Mouse (Mus musculus) cortical plate, adult 2 months (tissue): ENCODE data around the gene Pde12. TPM values are rescaled to one million over a fixed set of nuclear protein-coding genes. Genes with fewer than 3 reads are reported as not detected.
"Not testable (repeated sequence)": the region's sequence is repeated elsewhere in the genome, so short reads cannot be mapped to it uniquely, and the experiment has no call there.

Experiments used
- H3K27ac ChIP-seq: fragments of 200-500 bp; 2 replicates; pipeline ENCODE4 v1.5.1; 2012; ENCODE audit warnings: low read length, control low read depth, inconsistent platforms; ENCODE audit not compliant: insufficient read depth
- H3K4me1 ChIP-seq: fragments of 200-500 bp; 2 replicates; pipeline ENCODE4 v1.6.1; 2011; ENCODE audit warnings: low read length; ENCODE audit not compliant: control insufficient read depth, insufficient read depth
- H3K4me3 ChIP-seq: fragments of 200-500 bp; 2 replicates; pipeline ENCODE4 v1.5.1; 2011; ENCODE audit warnings: mild to moderate bottlenecking, low read length, control low read depth; ENCODE audit not compliant: insufficient read depth
- CTCF ChIP-seq: fragments of 200-500 bp; IDR thresholded peaks from 2 replicates; pipeline ENCODE4 v1.5.1; 2011; ENCODE audit warnings: mild to moderate bottlenecking, control low read depth, low read length; ENCODE audit not compliant: insufficient read depth; ENCODE audit errors: extremely low read depth
- POLR2A ChIP-seq: fragments of 200-500 bp; IDR thresholded peaks from 2 replicates; pipeline ENCODE4 v1.6.1; 2011; ENCODE audit warnings: mild to moderate bottlenecking, low read length, control low read depth; ENCODE audit not compliant: insufficient read depth; ENCODE audit errors: extremely low read depth
- polyA plus RNA-seq: library from polyadenylated mRNA; depleted of rRNA; stranded (reverse); fragments of >200 nt; gene quantifications from 2 replicates; pipeline ENCODE4 v1.2.3, GENCODE M21; 2012; rRNA removed

The Pde12 gene
- 4.5 and 4.7 TPM in 2 replicates for polyA plus RNA-seq

DNA sequence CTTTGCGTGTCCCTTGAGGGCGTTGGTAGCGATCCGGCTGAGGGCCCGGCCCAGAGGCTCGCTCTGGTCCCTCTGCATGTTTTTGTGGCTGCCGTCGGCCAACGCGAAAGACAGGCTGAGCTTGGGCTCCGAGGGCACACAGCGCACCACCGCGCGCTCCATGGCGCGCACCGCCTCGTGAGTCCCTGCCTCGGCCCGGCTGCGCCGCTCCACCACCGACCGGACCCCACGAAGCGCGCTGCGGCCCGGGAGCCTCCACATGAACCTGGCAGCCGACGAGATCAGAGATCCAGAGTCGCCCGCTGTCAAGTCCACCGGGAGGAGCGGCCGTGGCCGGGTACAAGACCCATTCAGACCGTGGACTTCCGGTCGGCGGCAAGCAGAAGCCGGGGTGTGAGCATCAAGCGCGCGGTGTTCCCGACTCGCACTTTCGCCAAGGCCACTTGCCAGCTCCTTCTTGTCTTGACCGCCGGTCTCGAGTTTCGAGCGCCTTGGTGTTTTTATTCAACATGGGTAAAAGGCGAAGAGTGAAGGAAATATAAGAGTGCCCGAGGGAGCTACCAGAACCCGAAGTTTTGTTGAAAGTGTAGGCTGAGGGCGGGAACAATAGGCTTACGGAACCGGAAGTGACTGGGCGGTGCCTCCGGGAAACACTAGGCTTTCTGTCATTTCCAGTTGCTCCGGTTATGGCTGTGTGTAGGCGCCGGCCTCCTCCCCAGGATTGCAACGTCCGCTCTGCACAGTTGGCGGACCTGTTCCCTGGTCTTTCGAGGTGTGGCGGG is at the start of gene Pde12:
Gene Pde12, minus strand, starts transcription at position 592 of the 782 bp plus-strand sequence.
- Histone ChIP-seq H3K4me1 (peaks cover 1% of the 10 kb centered on the region; the same call in 1 of the 2 replicates), H3K27ac (peak within 1 kb of the TSS; percentile 44), H3K4me3 (peak within 1 kb of the TSS; percentile 97)
- TF ChIP-seq CTCF = no peak
- TF ChIP-seq POLR2A = peak; percentile 83

DNA sequence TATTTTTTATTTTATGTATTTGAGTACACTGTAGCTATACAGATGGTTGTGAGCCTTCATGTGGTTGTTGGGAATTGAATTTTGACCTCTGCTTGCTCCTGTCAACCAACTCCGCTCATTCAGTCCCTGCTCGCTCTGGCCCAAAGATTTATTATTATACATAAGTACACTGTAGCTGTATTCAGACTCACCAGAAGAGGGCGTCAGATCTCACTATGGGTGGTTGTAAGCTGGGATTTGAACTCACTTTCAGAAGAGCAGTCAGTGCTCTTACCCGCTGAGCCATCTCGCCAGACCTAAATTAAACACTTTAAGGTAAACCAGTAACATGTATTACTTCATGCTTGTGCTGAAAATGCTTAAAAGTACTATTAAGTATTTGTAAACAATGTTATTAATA is 35.6 kb upstream of the Pde12 start:
- H3K4me1 ChIP-seq, H3K4me3 ChIP-seq, H3K27ac ChIP-seq: not testable (repeated sequence)

DNA sequence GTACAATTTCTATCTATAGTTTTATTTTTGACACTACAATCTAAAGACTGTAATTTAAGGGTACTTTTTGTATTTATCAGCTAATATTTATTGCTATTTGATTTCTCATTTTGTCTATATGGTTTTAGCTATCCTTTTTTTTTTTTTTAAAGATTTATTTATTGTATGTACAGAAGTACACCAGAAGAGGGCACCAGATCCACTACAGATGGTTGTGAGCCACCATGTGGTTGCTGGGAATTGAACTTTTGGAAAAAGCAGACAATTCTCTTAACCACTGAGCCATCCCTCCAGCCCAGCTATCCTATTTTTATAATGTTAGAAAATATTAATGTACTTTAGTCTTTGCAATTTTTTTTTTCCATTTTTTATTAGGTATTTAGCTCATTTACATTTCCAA is 28.2 kb upstream of the Pde12 start:
- no peak overlapping the region for H3K27ac ChIP-seq
- TF ChIP-seq POLR2A = no peak
- TF ChIP-seq CTCF = peak; percentile 44; the same call in 1 of the 2 replicates
- H3K4me1 ChIP-seq = no peaks in the 10 kb centered on the region
- no peak overlapping the region for H3K4me3 ChIP-seq

DNA sequence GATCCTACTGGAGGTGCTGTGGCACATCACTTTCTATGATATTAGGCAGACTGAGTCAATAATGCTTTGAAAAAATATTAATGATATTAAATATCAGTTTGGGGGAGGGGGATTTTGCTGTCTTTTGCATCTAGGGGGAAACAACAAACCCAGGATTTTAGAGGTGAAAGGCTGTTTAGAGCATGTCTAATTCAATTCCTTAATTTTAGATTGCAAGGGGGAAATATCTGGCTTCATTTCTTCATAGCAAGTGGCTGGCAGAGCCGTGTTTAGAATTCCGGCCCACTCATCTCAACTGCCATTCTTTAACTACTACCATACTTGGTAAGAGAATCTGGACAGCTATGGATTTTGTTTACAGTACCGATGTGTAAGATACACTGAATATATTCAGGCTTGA is 23.3 kb upstream of the Pde12 start, which contains the start of gene Dnah12:
Gene Dnah12, plus strand, starts transcription at position 301 of the 400 bp plus-strand sequence.
- H3K4me1 ChIP-seq = no peaks in the 10 kb centered on the region
- no peak within 1 kb of the TSS for H3K4me3 ChIP-seq
- no peak within 1 kb of the TSS for H3K27ac ChIP-seq
- no peak for TF ChIP-seq CTCF
- no peak for TF ChIP-seq POLR2A

DNA sequence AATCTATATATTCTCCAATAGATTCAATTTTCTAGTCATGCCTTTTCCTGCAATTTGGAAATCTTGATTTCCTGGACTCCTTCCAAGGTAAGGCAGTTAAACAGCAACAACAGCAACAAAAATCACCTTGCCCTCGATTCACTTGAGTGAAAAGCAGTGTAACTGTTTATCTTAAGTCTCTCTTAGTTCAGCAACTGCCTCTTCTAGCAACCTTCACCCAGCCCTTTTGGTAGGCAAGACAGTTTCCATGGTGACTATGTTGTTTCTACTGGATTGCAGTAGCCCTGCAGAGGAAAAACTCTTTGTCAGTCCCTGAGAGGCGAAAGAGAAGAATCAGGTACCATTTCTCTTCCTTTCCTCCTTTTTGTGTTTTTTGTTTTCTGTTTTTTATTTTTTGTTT is 21.7 kb upstream of the Pde12 start:
- H3K4me3 ChIP-seq = no peak overlapping the region
- no peaks in the 10 kb centered on the region for H3K4me1 ChIP-seq
- H3K27ac ChIP-seq = no peak overlapping the region
- TF ChIP-seq CTCF (no peak), POLR2A (no peak)

DNA sequence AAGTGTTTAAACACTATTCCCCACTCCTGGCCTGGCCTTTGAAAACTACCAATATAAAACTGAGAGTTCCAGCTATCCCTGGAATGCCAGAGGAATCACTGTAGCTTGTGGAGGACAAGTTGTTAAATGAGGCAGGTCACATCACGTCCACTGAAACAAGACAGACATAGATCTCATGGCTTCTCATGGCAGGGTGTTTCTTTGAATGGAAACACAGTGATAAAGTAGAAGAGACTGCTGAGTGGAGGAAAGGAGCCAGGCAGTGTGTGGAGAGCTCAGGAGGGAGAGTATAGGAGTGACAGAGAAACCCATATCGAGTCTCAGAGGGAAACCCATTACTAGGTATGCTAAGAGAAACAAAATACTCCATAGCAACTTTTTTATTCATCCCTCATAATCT is 21.0 kb upstream of the Pde12 start:
- H3K4me3 ChIP-seq = no peak overlapping the region
- TF ChIP-seq CTCF (no peak), POLR2A (no peak)

DNA sequence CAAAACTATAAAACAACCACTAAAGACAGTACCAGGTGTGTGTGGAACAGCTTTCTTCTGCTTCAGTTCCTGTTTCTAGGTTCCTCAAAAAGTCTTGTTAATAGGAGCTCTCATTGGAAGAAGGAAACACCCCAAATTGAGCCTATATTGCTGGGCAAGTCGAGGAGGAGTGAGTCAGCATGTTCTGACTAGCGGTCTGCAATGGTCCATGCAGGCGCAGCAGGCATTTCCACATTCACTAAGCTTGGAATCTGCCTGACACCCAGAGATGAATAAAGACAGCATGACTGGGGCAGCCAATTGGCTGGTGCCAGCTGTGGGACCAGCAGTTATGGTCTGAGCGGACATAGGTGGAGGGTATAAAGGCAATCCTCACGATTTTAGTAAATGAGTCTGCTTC is 6.1 kb upstream of the Pde12 start:
- H3K27ac ChIP-seq = no peak overlapping the region
- no peak overlapping the region for H3K4me3 ChIP-seq
- TF ChIP-seq POLR2A (no peak), CTCF (no peak)
- H3K4me1 ChIP-seq = no peaks in the 10 kb centered on the region

More for the DNA sequence above, 21.0 kb upstream of the Pde12 start:
- Histone ChIP-seq H3K27ac (no peak overlapping the region), H3K4me1 (no peaks in the 10 kb centered on the region)

DNA sequence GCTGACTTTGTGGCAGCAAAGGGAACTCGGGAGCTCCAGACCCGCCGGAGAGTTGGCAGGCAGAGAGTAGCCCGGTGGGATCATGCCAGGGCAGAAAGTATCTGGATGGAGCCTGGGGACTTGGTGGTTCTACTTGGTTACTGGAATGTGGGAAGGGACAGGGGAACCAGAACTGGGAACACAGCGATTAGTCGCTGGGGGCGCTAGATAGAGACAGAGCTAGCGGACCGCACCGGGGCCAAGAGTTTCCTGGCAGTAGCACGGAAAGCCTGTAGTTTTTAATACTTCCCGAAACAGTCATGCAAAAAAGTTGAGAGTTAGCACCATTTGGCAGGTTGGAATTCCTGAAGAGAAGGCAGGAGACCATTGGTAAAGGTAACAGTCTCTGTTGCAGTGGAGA is 5.7 kb upstream of the Pde12 start:
- Histone ChIP-seq H3K4me1 (no peaks in the 10 kb centered on the region), H3K27ac (no peak overlapping the region), H3K4me3 (no peak overlapping the region)
- TF ChIP-seq CTCF = no peak

DNA sequence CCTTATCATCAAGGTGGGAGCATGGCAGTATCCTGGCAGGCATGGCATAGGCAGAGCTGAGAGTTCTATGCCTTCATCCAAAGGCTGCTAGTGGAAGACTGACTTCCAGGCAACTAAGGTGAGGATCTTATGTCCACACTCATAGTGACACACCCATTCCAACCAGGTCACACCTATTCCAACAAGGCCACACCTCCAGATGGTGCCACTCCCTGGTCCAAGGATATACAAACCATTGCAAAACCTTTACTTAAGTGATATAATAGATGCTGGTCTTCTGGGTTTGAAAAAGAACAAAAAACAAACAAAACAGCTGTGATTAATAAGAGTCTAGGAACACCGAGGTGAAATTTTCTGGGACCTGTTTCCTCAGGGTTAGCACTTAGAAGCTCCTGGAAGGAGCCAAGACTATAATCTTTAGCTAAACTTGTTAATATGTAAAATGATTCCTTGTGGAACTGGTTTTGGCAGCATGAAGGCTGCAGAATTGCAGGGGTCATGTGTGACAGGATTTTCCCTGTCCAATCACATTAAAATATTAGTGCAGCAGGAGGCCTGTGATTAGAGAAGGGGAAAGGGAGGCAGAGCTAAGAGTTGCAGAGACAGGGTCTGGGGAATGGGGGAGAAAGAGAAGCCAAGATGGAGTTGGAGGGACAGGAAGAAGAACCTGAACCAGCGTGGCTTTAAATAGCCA is 4.9 kb upstream of the Pde12 start:
- H3K27ac ChIP-seq, H3K4me3 ChIP-seq, H3K4me1 ChIP-seq: not testable (repeated sequence)

DNA sequence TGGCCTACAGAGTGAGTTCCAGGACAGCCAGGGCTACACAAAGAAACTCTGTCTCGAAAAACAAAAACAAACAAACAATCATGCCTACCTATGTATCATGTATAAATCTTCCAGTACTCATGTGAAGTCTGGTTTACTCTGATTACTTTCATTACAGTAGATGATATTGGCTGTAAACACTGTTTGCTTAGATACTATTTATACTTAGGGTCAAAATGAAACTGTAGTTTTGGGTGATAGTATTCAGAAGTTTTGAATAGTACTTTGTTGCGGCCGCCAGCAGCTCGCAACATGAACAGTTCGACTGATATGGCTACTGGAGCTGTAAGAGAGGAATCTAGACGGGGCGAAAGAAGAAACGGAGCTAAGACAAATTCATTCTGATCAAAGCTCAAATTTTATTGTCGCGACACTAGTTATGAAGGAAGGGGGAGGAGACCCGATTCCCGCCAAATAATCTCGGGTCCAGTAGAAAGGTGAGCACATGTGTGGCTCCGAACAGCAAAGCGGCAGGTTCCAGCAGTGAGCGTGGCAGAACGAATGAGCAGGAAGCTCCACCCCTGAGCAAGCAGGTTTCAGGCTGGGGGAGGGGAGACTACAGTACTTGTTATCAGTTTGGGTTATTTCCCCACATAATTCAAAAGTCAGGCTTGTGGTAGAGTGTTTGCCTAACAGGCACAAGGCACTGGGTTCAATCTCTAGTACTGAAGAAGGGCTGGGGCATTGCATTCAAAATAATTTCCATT is 2.4 kb upstream of the Pde12 start:
- not testable (repeated sequence) for H3K27ac ChIP-seq, H3K4me1 ChIP-seq, H3K4me3 ChIP-seq
